Mouse (Mus musculus): ENCODE data around the gene Aldh3a2. TPM values are rescaled to one million over a fixed set of nuclear protein-coding genes. Genes with fewer than 3 reads are reported as not detected.

Aldh3a2 gene
- polyA plus RNA-seq, 1 experiment from 2014 or later, result 20.4 TPM

Other genes starting within 250 kb of the Aldh3a2 start
- gene Kcnj12, start 244.9 kb downstream of the Aldh3a2 start, polyA plus RNA-seq (2016; fragmentation: Nextera tagmentation; extraction: Ambion mirVana), result 0.20 and 0.31 TPM in 2 replicates
- gene Tnfrsf13b, start 140.7 kb downstream of the Aldh3a2 start, polyA plus RNA-seq (2016; fragmentation: Nextera tagmentation; extraction: Ambion mirVana), result 0.69 and 0.76 TPM in 2 replicates
- 196 and 199 TPM in 2 replicates for gene Usp22, start 92.4 kb downstream of the Aldh3a2 start, polyA plus RNA-seq (2016; fragmentation: Nextera tagmentation; extraction: Ambion mirVana)
- gene Aldh3a1, start 59.9 kb downstream of the Aldh3a2 start, polyA plus RNA-seq (2016; fragmentation: Nextera tagmentation; extraction: Ambion mirVana), result 0.46 and 0.47 TPM in 2 replicates
- not detected in 2 replicates for gene Slc47a2, start 75.4 kb upstream of the Aldh3a2 start, polyA plus RNA-seq (2016; fragmentation: Nextera tagmentation; extraction: Ambion mirVana)
- gene Slc47a1, start 110.9 kb upstream of the Aldh3a2 start, polyA plus RNA-seq (2016; fragmentation: Nextera tagmentation; extraction: Ambion mirVana), result 0.08 TPM in 1 of 2 replicates, not detected in the other
- gene Rnf112, start 186.7 kb upstream of the Aldh3a2 start, polyA plus RNA-seq (2016; fragmentation: Nextera tagmentation; extraction: Ambion mirVana), result 0.63 and 0.69 TPM in 2 replicates
- gene Mfap4, start 218.0 kb upstream of the Aldh3a2 start, polyA plus RNA-seq (2016; fragmentation: Nextera tagmentation; extraction: Ambion mirVana), result 198 and 239 TPM in 2 replicates
- gene Mapk7, start 226.9 kb upstream of the Aldh3a2 start, polyA plus RNA-seq (2016; fragmentation: Nextera tagmentation; extraction: Ambion mirVana), result 85.0 and 93.7 TPM in 2 replicates
- 37.5 and 38.5 TPM in 2 replicates for gene B9d1, start 237.7 kb upstream of the Aldh3a2 start, polyA plus RNA-seq (2016; fragmentation: Nextera tagmentation; extraction: Ambion mirVana)

All from limb, embryonic 12.5 days (tissue).